ENCODE assay signal across 9 mouse cellular contexts in genomic region chr11:72466694-72467507, GRCm38 (mm10). TPM values are rescaled to one million over a fixed set of nuclear protein-coding genes. Genes with fewer than 3 reads are reported as not detected.
DNase-seq lines count a peak whose midpoint lies in the region; ATAC-seq and TF ChIP-seq lines count a peak whose summit lies in the region.
"Had no signal": no experiment of that assay in that cellular context is flagged by ENCODE, and none has a peak within 500 bp of the region (broad histone marks: within the 10 kb centered on the region; RNA-seq: fewer than 3 reads in every experiment).

No protein-coding gene starts in this region.

- intact Hi-C loops in heart, postnatal 10 days (cut with DNase I): no loop called here

- peak overlapping the region; percentile 51 for H3K4me3 ChIP-seq in bone marrow macrophage, adult 2 months (ENCODE audit: insufficient read depth, low read length)

- no peak for TF ChIP-seq POLR2A in bone marrow macrophage, adult 2 months (IDR thresholded peaks at IDR 0.05; ENCODE audit: borderline replicate concordance, low read depth, low read length)

- no peak for TF ChIP-seq CTCF in bone marrow macrophage, adult 2 months (IDR thresholded peaks at IDR 0.05; ENCODE audit: low read depth, low read length)

- no peak for ATAC-seq in cerebellum, adult (ENCODE audit: insufficient number of reproducible peaks, low FRiP score, low TSS enrichment)

- DNase-seq in gastrocnemius, adult 18-20 months (ENCODE audit: low spot score): peak; percentile 30
- DNase-seq in gastrocnemius, postnatal 10 days: no peak
- peak; percentile 51 for DNase-seq in heart, postnatal 10 days
- DNase-seq in lung, postnatal 10 days: peak; percentile 76
- DNase-seq in right cerebral cortex, adult 18-20 months: no peak
- DNase-seq in gastrocnemius, postnatal 4 days (ENCODE audit: low spot score in 2 of 2): no peak

- H3K27ac ChIP-seq in bone marrow macrophage, adult 2 months (ENCODE audit: insufficient read depth, low read depth, low read length): peak overlapping the region; percentile 96

- peaks cover 53% of the 10 kb centered on the region for H3K4me1 ChIP-seq in bone marrow macrophage, adult 2 months (ENCODE audit: control insufficient read depth, insufficient read depth, low read length)

RNA-seq across cellular contexts. Expression of gene Spns2, which starts 22.8 kb away (rescaled TPM):
- 10 to 100 TPM; 26.5 to 42.7 TPM for total RNA-seq in gastrocnemius, adult 18-20 months (2021)
- total RNA-seq in gastrocnemius, postnatal 10 days (2021): 10 to 100 TPM; 15.8 to 20.0 TPM
- polyA plus RNA-seq in bone marrow macrophage, adult 2 months (2012; ENCODE audit: insufficient read depth, insufficient read length, missing spikeins): not detected in 2 replicates
- total RNA-seq in heart, postnatal 10 days (2021): 10 to 100 TPM; 18.0 to 19.5 TPM
- 10 to 100 TPM; 12.7 to 14.8 TPM for total RNA-seq in gastrocnemius, postnatal 4 days (2021)

RNA-seq across cellular contexts. Expression of gene Mybbp1a, which starts 25.7 kb away (rescaled TPM):
- 10 to 100 TPM; 54.7 to 63.3 TPM for total RNA-seq in gastrocnemius, adult 18-20 months (2021)
- 10 to 100 TPM; 74.5 to 75.9 TPM for total RNA-seq in gastrocnemius, postnatal 10 days (2021)
- polyA plus RNA-seq in bone marrow macrophage, adult 2 months (2012; ENCODE audit: insufficient read depth, insufficient read length, missing spikeins): 30.6 and 35.7 TPM in 2 replicates
- total RNA-seq in heart, postnatal 10 days (2021): 10 to 100 TPM; 47.0 to 50.0 TPM
- total RNA-seq in gastrocnemius, postnatal 4 days (2021): 10 to 100 TPM; 71.8 to 90.1 TPM

RNA-seq across cellular contexts. Expression of gene Ggt6, which starts 31.6 kb away (rescaled TPM):
- total RNA-seq in gastrocnemius, adult 18-20 months (2021): 1 to 10 TPM; 2.1 to 2.3 TPM
- under 1 TPM in 1 of 2 experiments, not detected in 1; 0.28 TPM for total RNA-seq in gastrocnemius, postnatal 10 days (2021)
- polyA plus RNA-seq in bone marrow macrophage, adult 2 months (2012; ENCODE audit: insufficient read depth, insufficient read length, missing spikeins): not detected in 2 replicates
- not detected for total RNA-seq in heart, postnatal 10 days (2021)
- total RNA-seq in gastrocnemius, postnatal 4 days (2021): under 1 TPM; 0.23 to 0.32 TPM
- total RNA-seq: left cerebral cortex, postnatal 25 days had no signal

RNA-seq across cellular contexts. Expression of gene Smtnl2, which starts 55.4 kb away (rescaled TPM):
- 100 to 1,000 TPM; 311 to 327 TPM for total RNA-seq in gastrocnemius, adult 18-20 months (2021)
- 100 to 1,000 TPM; 145 to 153 TPM for total RNA-seq in gastrocnemius, postnatal 10 days (2021)
- polyA plus RNA-seq in bone marrow macrophage, adult 2 months (2012; ENCODE audit: insufficient read depth, insufficient read length, missing spikeins): not detected in 2 replicates
- total RNA-seq in heart, postnatal 10 days (2021): 10 to 100 TPM; 39.0 to 40.9 TPM
- total RNA-seq in gastrocnemius, postnatal 4 days (2021): 100 to 1,000 TPM; 160 to 187 TPM

Comparison
In these comparisons a context has a peak if more than half of its experiments do, and no peak if none do; other contexts are left out.
1. DNase-seq: peak in gastrocnemius, adult 18-20 months (single experiment), heart, postnatal 10 days (2 of 2) and lung, postnatal 10 days (single experiment); none in gastrocnemius, postnatal 10 days (single experiment), right cerebral cortex, adult 18-20 months (single experiment) and gastrocnemius, postnatal 4 days (0 of 2).